Mouse (Mus musculus) spleen, adult 18-20 months (tissue): ENCODE measurements around the gene Otub1.

ENCODE experiments used
- DNase-seq, 2 experiments: peaks; one replicate each; pipeline ENCODE4 v3.0.0; 2022; ENCODE audit warnings: mixed read lengths in 2 of 2

Otub1 gene

GRCm38 (mm10) chr19:7172051-7172866, 33.9 kb downstream of the Otub1 start:
- no peak for DNase-seq

GRCm38 (mm10) chr19:7171447-7171846, 34.7 kb downstream of the Otub1 start:
- no peak for DNase-seq

GRCm38 (mm10) chr19:7170916-7171315, 35.2 kb downstream of the Otub1 start:
- DNase-seq = no peak

DNA sequence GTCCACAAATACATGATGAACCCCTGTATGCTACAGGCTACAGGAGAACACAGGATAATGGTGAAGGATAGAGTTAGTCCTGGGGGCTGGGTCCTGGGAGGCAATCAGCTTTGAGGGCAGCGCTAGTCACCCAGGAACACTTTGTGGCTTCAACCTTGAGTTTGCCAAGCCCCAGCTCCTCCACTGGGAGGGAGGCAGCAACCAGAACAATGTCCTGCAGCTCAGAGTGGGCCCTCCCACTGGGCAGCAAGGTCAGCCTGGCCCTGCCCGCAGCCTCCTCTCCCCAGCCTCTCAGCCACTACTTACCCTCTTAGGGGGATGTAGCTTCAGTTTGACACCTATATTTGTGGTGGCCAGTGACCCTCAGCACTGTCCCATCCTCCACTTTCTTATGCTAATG, 37.7 kb downstream of the Otub1 start:
- DNase-seq = no peak

- DNase-seq = no peak
These were observed 39.3 kb downstream of the Otub1 start for GRCm38 (mm10) chr19:7166767-7167166.

GRCm38 (mm10) chr19:7166200-7166711, 39.9 kb downstream of the Otub1 start:
- no peak for DNase-seq

DNA sequence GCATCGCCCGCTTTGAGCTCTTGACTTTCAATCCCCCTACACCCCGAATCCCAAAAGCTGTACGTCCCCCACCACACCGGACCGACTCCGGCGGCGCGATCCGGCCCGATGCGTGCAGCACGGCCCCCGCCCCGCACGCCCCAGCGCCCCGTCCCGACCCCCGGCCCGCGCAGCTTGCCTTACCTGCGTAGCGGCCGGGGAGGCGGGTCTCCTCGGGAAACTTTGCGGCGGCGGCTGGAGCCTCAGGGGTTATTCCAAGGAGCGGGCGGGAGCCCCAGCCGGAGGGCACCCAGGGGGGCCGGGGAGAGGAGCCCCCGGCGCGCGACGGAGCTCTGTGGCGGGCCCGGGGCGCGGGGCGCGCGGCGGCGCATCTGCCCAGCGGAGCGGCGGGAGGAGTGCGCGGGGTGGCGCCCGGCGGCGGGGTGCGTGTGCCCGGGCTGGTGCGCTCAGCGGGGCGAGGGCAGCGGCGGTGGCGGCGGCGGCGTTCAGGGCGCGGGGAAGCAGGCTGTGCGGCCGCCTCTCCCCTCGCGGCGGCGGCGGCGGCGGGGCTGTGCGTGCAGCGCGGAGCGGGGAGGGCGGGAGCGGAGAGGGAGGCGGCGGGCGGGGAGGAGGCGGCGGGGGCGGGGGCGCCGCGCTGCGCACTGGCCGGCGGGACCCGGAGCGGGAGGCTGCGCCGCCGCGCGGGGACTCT, 40.5 kb downstream of the Otub1 start:
- no peak for DNase-seq

GRCm38 (mm10) chr19:7164820-7165323, 41.2 kb downstream of the Otub1 start:
- peak in 1 of 2 experiments; percentile 4 for DNase-seq

GRCm38 (mm10) chr19:7164238-7164637, 41.9 kb downstream of the Otub1 start:
- no peak for DNase-seq

- no peak for DNase-seq
These were observed 45.1 kb downstream of the Otub1 start for GRCm38 (mm10) chr19:7161064-7161463.

- no peak for DNase-seq
These were observed 45.8 kb downstream of the Otub1 start for GRCm38 (mm10) chr19:7160151-7160906.

GRCm38 (mm10) chr19:7157734-7158133, 48.4 kb downstream of the Otub1 start:
- DNase-seq = no peak

- no peak for DNase-seq
These were observed 50.9 kb downstream of the Otub1 start for GRCm38 (mm10) chr19:7155196-7155595.

DNA sequence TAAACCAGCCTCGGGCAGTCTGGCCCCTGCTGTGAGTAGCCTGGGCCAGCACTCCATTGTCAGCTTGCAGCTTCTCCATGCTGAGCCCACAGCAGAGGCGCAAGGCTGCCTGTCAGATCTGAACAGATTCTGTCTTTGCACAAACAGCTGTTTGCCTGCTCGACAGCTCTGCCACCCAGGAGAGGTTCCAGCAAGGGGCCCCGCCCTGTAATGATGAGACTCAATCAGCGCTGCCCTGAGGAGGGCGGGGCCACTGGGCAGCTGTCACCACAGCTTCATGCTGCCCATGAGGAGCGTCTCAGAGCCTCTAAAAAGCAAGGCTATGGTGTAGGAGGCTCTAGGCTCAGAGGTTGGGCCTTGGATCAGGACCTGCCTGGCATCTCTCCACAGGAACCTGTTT, 52.9 kb downstream of the Otub1 start:
- no peak for DNase-seq

DNA sequence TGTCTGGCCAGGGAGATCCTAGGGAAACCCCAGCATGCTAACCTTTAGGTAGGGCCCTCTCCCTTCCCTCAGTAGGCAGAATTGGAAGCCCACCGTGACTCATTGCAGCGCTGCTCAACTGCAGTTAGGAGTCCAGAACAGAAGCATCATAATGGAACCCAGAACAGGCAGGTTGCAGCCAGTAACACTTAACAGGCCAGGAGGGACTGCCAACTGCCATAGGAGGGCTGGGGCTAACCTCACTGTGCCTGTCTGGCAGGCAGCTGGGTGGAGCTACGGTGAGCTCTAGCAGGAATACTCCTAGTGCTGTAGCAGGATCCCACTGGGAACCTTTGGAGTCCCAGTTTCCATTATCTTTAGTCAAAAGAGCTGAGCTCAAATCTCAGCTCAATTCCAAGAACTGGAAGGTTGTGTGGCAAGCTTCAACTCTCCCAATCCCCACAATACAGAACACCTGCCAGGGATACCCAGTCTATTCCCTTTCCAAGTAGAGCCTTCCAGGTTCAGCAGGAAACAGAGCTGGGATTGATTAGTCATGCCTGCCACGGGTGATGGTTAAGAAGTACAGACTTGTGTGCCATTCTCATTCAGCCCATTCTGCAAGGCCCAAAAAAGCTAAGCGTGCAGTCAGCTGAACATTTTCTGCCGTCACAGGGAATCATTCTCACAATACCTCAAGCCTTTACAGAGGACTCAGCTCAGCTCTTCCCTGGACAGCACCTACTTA, 54.0 kb downstream of the Otub1 start:
- DNase-seq = no peak

GRCm38 (mm10) chr19:7151300-7151926, 54.7 kb downstream of the Otub1 start:
- DNase-seq = no peak

- DNase-seq = no peak
These were observed 56.9 kb downstream of the Otub1 start for GRCm38 (mm10) chr19:7149158-7149685.

DNA sequence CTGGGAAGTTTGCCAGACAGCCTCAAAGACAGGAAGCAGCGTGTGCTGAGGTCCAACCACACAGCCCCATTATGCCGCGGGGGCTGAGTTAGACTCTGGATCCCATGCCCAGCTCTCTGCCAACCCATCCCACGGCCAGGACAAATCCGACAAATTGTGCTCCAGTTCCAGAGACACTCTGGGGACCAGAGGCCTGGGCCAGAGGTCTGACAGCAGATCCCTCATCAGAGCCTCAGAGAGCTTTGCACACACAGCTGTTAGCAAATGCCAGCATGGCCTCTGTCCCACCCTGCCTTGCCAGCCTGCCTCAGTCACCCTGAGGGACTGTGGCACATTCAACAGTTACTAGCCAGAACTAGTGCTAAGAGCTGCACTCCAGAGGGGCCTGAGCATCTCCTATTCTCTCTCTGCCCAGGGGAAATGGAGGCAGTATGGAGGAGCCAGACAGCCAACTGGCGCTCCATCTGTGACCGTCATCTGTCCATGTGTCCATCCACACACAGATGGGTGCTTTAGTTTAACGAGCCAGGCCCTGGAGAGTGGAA, 57.5 kb downstream of the Otub1 start:
- DNase-seq = no peak
